Comparison of ENCODE assay signal across 9 mouse cellular contexts in the genomic region with DNA sequence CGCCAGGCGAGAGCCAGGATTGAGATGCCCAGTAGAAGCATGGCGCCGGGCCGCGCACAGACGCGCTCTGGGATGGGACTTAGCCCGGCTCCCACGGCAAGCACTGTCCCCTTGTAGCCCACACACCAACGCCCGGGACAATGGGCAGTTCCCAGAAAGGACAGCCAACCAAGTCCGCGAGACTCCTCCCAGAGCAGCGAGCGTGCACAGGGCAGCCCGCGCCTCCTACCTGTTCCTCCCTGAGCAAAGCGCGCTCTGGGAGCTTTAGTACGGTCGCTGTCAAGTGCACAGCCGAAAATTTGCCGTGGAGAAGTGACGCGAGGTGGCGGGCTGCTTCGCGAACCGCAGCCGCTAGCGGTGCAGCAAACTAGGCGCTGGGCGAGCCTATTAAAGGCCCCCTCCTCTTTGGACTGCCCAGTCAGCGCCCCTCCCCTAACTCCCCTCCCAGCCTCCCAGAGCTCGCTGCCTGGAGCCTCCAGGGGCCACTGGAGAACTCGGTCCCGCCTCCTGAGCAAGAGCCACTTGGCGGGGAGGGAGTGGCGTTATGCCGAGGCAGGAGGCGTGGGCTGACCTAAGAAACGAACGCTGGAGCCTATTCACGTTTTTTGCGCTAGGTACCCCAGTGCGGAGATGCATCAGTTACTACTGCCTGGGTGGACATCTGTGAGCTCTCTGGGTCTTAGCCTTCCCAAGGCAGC. TPM values are rescaled to one million over a fixed set of nuclear protein-coding genes. Genes with fewer than 3 reads are reported as not detected.
DNase-seq lines count a peak whose midpoint lies in the region; ATAC-seq lines count a peak whose summit lies in the region.
"Had no signal": no experiment of that assay in that cellular context is flagged by ENCODE, and none has a peak within 500 bp of the region (broad histone marks: within the 10 kb centered on the region; RNA-seq: fewer than 3 reads in every experiment).

A gene (minus strand): TSS at position 256 of the 698 bp plus-strand sequence.

- H3K9me3 ChIP-seq in erythroblast, embryonic 14.5 days (ENCODE audit: control insufficient read depth, low read length) = no peaks in the 10 kb centered on the region
- no peaks in the 10 kb centered on the region for H3K9me3 ChIP-seq in intestine, embryonic 16.5 days (ENCODE audit: control insufficient read depth, low read length)
- H3K9me3 ChIP-seq in liver, embryonic 13.5 days (replicated peaks) = no peaks in the 10 kb centered on the region
- no peaks in the 10 kb centered on the region for H3K9me3 ChIP-seq in neural tube, embryonic 13.5 days

- WGBS in intestine, embryonic 16.5 days = 1% methylated on average over 47 of the region's 47 CpGs
- 1% methylated on average over 47 of the region's 47 CpGs for WGBS in liver, embryonic 13.5 days (ENCODE audit: insufficient replicate concordance)
- WGBS in neural tube, embryonic 13.5 days = under 1% methylated on average over 46 of the region's 47 CpGs

- peak within 1 kb of the TSS; percentile 18 for H3K27ac ChIP-seq in intestine, embryonic 16.5 days (ENCODE audit: low read length)
- H3K27ac ChIP-seq in liver, embryonic 13.5 days = no peak within 1 kb of the TSS
- H3K27ac ChIP-seq in neural tube, embryonic 13.5 days (replicated peaks) = peak within 1 kb of the TSS; percentile 29; the same call in 1 of the 2 replicates

- peak within 1 kb of the TSS; percentile 94 for H3K4me2 ChIP-seq in intestine, embryonic 16.5 days (ENCODE audit: low read depth, low read length)
- peak within 1 kb of the TSS; percentile 57 for H3K4me2 ChIP-seq in liver, embryonic 13.5 days
- H3K4me2 ChIP-seq in neural tube, embryonic 13.5 days = peak within 1 kb of the TSS; percentile 93

- no peaks in the 10 kb centered on the region for H3K4me1 ChIP-seq in erythroblast, embryonic 14.5 days (ENCODE audit: control insufficient read depth)
- peaks cover 13% of the 10 kb centered on the region; the same call in 1 of the 2 replicates for H3K4me1 ChIP-seq in intestine, embryonic 16.5 days (ENCODE audit: control insufficient read depth, insufficient read depth, low read length)
- no peaks in the 10 kb centered on the region for H3K4me1 ChIP-seq in liver, embryonic 13.5 days (replicated peaks)
- H3K4me1 ChIP-seq in neural tube, embryonic 13.5 days (replicated peaks) = peaks cover 24% of the 10 kb centered on the region

- no peak for ATAC-seq in erythroblast, adult 5-6 weeks (replicated peaks; ENCODE audit: low FRiP score, poor library complexity, severe bottlenecking)
- ATAC-seq in granulocyte monocyte progenitor cell, adult 5-6 weeks (replicated peaks; ENCODE audit: poor library complexity, severe bottlenecking) = peak; percentile 35
- ATAC-seq in intestine, embryonic 16.5 days = peak; percentile 90
- ATAC-seq in liver, embryonic 13.5 days (ENCODE audit: low read depth) = 0 out of 2 replicates have a peak, but pooled peaks have one; percentile 36
- peak; percentile 82 for ATAC-seq in neural tube, embryonic 13.5 days (ENCODE audit: low read depth)
- ATAC-seq in erythroid progenitor cell, adult 5-6 weeks (replicated peaks; ENCODE audit: low FRiP score, poor library complexity, severe bottlenecking) = no peak

- no peaks in the 10 kb centered on the region for H3K36me3 ChIP-seq in erythroblast, embryonic 14.5 days (ENCODE audit: control insufficient read depth)
- no peaks in the 10 kb centered on the region for H3K36me3 ChIP-seq in intestine, embryonic 16.5 days (ENCODE audit: control insufficient read depth, insufficient read depth, low read length)
- H3K36me3 ChIP-seq in liver, embryonic 13.5 days = no peaks in the 10 kb centered on the region
- H3K36me3 ChIP-seq in neural tube, embryonic 13.5 days = no peaks in the 10 kb centered on the region

- H3K27me3 ChIP-seq in erythroblast, embryonic 14.5 days (ENCODE audit: control insufficient read depth) = peaks cover 27% of the 10 kb centered on the region
- H3K27me3 ChIP-seq in intestine, embryonic 16.5 days (replicated peaks; ENCODE audit: control insufficient read depth, insufficient read depth, low read length) = peaks cover 33% of the 10 kb centered on the region
- peaks cover 35% of the 10 kb centered on the region for H3K27me3 ChIP-seq in liver, embryonic 13.5 days
- H3K27me3 ChIP-seq in neural tube, embryonic 13.5 days = peaks cover 45% of the 10 kb centered on the region

- H3K4me3 ChIP-seq in erythroblast, embryonic 14.5 days (replicated peaks) = peak within 1 kb of the TSS; percentile 41
- H3K4me3 ChIP-seq in intestine, embryonic 16.5 days (ENCODE audit: low read length) = peak within 1 kb of the TSS; percentile 61
- H3K4me3 ChIP-seq in liver, embryonic 13.5 days (replicated peaks) = peak within 1 kb of the TSS; percentile 44
- H3K4me3 ChIP-seq in neural tube, embryonic 13.5 days = peak within 1 kb of the TSS; percentile 54

- H3K9ac ChIP-seq in intestine, embryonic 16.5 days (ENCODE audit: low read depth, low read length) = peak within 1 kb of the TSS; percentile 62
- 0 out of 2 replicates have a peak within 1 kb of the TSS, but pooled peaks have one; percentile 9 for H3K9ac ChIP-seq in liver, embryonic 13.5 days
- H3K9ac ChIP-seq in neural tube, embryonic 13.5 days = peak within 1 kb of the TSS; percentile 72

- peak; percentile 88 for DNase-seq in embryo, embryonic 11 days
- DNase-seq in liver, embryonic 13.5 days = no peak

RNA-seq across cellular contexts. Expression of the gene that starts here (rescaled TPM):
- not detected in 2 replicates for polyA plus RNA-seq in erythroblast, embryonic 14.5 days (2012)
- 0.21 TPM in 1 of 2 replicates, not detected in the other for total RNA-seq in erythroblast, adult 5-6 weeks (2015; ENCODE audit: low replicate concordance)
- total RNA-seq in erythroblast, adult 5-6 weeks (2017; ENCODE audit: low replicate concordance) = not detected in 2 replicates
- not detected in 2 replicates for total RNA-seq in granulocyte monocyte progenitor cell, adult 5-6 weeks (2014; fragmentation: Nextera tagmentation)
- total RNA-seq in granulocyte monocyte progenitor cell, adult 5-6 weeks (2017) = not detected in 2 replicates
- polyA plus RNA-seq in intestine, embryonic 16.5 days (2015; fragmentation: Nextera tagmentation; extraction: Ambion mirVana) = 3.8 TPM in 2 replicates
- 0.80 and 0.82 TPM in 2 replicates for polyA plus RNA-seq in liver, embryonic 13.5 days (2015; fragmentation: Nextera tagmentation; extraction: Ambion mirVana)
- 7.8 and 8.8 TPM in 2 replicates for polyA plus RNA-seq in neural tube, embryonic 13.5 days (2015; fragmentation: Nextera tagmentation; extraction: Ambion mirVana)
- not detected in 2 replicates for total RNA-seq in erythroid progenitor cell, adult 5-6 weeks (2015; ENCODE audit: low replicate concordance)
- 0.13 TPM in 1 of 2 replicates, not detected in the other for total RNA-seq in erythroid progenitor cell, adult 5-6 weeks (2017; ENCODE audit: low replicate concordance)
- polyA plus RNA-seq: C2C12 had no signal

Comparison
In these comparisons a context has a peak if more than half of its experiments do, and no peak if none do; other contexts are left out.
1. Peak in ATAC-seq in granulocyte monocyte progenitor cell, adult 5-6 weeks; RNA of the gene not detected or under 1 TPM.
2. Peak in ATAC-seq, H3K4me3 ChIP-seq, H3K9ac ChIP-seq and H3K4me2 ChIP-seq in liver, embryonic 13.5 days; RNA of the gene not detected or under 1 TPM.
3. ATAC-seq: peak in intestine, embryonic 16.5 days (single experiment) and neural tube, embryonic 13.5 days (single experiment); none in erythroblast, adult 5-6 weeks (single experiment) and erythroid progenitor cell, adult 5-6 weeks (single experiment).
4. H3K9ac ChIP-seq: peak in every context shown above with its lines; median percentile 72 in neural tube, embryonic 13.5 days; 62 in intestine, embryonic 16.5 days; 9 in liver, embryonic 13.5 days.
5. Peak in every context shown above with its lines, with median percentiles within 50 percentile points of each other: H3K4me3 ChIP-seq and H3K4me2 ChIP-seq.